11 mouse cellular contexts compared by ENCODE assay signal in genomic region chr12:82489621-82490020, GRCm38 (mm10).
DNase-seq lines count a peak whose midpoint lies in the region; ATAC-seq lines count a peak whose summit lies in the region.
"Had no signal": no experiment of that assay in that cellular context is flagged by ENCODE, and none has a peak within 500 bp of the region (broad histone marks: within the 10 kb centered on the region; RNA-seq: fewer than 3 reads in every experiment).

No protein-coding gene starts in this region.

- DNase-seq in kidney, adult 18-20 months, result peak; percentile 9
- DNase-seq in heart, embryonic 10.5 days (ENCODE audit: low spot score), result peak; percentile 77
- peak; percentile 54 for DNase-seq in kidney, postnatal 14 days
- DNase-seq in lung, postnatal 4 days, result peak; percentile 64 to 76
- no peak for DNase-seq in left cerebral cortex, adult 11 months (ENCODE audit: low spot score)
- no peak for DNase-seq in limb, embryonic 10.5 days (ENCODE audit: low spot score)

- 66% methylated on average over 7 of the region's 7 CpGs for WGBS in kidney, embryonic 16.5 days
- 28% methylated on average over 7 of the region's 7 CpGs for WGBS in heart, embryonic 10.5 days
- 78% methylated on average over 7 of the region's 7 CpGs for WGBS in limb, embryonic 10.5 days

- ATAC-seq in kidney, embryonic 16.5 days (ENCODE audit: low FRiP score, low TSS enrichment), result no peak; the same call in 1 of the 2 replicates
- ATAC-seq: midbrain, embryonic 13.5 days had no signal

- H3K27ac ChIP-seq in kidney, embryonic 16.5 days (ENCODE audit: low read length), result no peak overlapping the region
- no peak overlapping the region for H3K27ac ChIP-seq in heart, embryonic 10.5 days
- H3K27ac ChIP-seq in limb, embryonic 10.5 days, result no peak overlapping the region
- H3K27ac ChIP-seq: hindbrain, embryonic 12.5 days; limb, embryonic 13.5 days; lung, embryonic 15.5 days; midbrain, embryonic 13.5 days had no signal

- H3K27me3 ChIP-seq in kidney, embryonic 16.5 days (ENCODE audit: insufficient read depth, low read length), result no peaks in the 10 kb centered on the region
- no peaks in the 10 kb centered on the region for H3K27me3 ChIP-seq in heart, embryonic 10.5 days (ENCODE audit: insufficient read depth, poor library complexity, severe bottlenecking)
- no peaks in the 10 kb centered on the region for H3K27me3 ChIP-seq in limb, embryonic 10.5 days (ENCODE audit: low read depth, poor library complexity, severe bottlenecking)
- H3K27me3 ChIP-seq: hindbrain, embryonic 12.5 days; limb, embryonic 13.5 days; lung, embryonic 15.5 days; midbrain, embryonic 13.5 days had no signal

- no peak overlapping the region for H3K4me2 ChIP-seq in kidney, embryonic 16.5 days (replicated peaks; ENCODE audit: low read depth, low read length)
- H3K4me2 ChIP-seq: hindbrain, embryonic 12.5 days; limb, embryonic 13.5 days; lung, embryonic 15.5 days; midbrain, embryonic 13.5 days had no signal

- H3K4me3 ChIP-seq in kidney, embryonic 16.5 days (ENCODE audit: low read length), result no peak overlapping the region
- H3K4me3 ChIP-seq in heart, embryonic 10.5 days, result no peak overlapping the region
- H3K4me3 ChIP-seq in limb, embryonic 10.5 days, result no peak overlapping the region
- H3K4me3 ChIP-seq: hindbrain, embryonic 12.5 days; limb, embryonic 13.5 days; lung, embryonic 15.5 days; midbrain, embryonic 13.5 days had no signal

- no peak overlapping the region for H3K9ac ChIP-seq in kidney, embryonic 16.5 days (replicated peaks; ENCODE audit: low read length)
- H3K9ac ChIP-seq: hindbrain, embryonic 12.5 days; limb, embryonic 13.5 days; lung, embryonic 15.5 days; midbrain, embryonic 13.5 days had no signal

- H3K9me3 ChIP-seq in kidney, embryonic 16.5 days (ENCODE audit: low read length), result no peaks in the 10 kb centered on the region
- no peaks in the 10 kb centered on the region for H3K9me3 ChIP-seq in heart, embryonic 10.5 days
- no peaks in the 10 kb centered on the region for H3K9me3 ChIP-seq in limb, embryonic 10.5 days (replicated peaks)
- H3K9me3 ChIP-seq: hindbrain, embryonic 12.5 days; limb, embryonic 13.5 days; lung, embryonic 15.5 days; midbrain, embryonic 13.5 days had no signal

- no peaks in the 10 kb centered on the region for H3K4me1 ChIP-seq in kidney, embryonic 16.5 days (ENCODE audit: insufficient read depth, low read length)
- H3K4me1 ChIP-seq in heart, embryonic 10.5 days, result peaks cover 35% of the 10 kb centered on the region
- H3K4me1 ChIP-seq in limb, embryonic 10.5 days, result no peaks in the 10 kb centered on the region
- H3K4me1 ChIP-seq: hindbrain, embryonic 12.5 days; lung, embryonic 15.5 days; midbrain, embryonic 13.5 days had no signal

- H3K36me3 ChIP-seq in kidney, embryonic 16.5 days (ENCODE audit: insufficient read depth, low read length), result no peaks in the 10 kb centered on the region
- H3K36me3 ChIP-seq in heart, embryonic 10.5 days, result no peaks in the 10 kb centered on the region
- no peaks in the 10 kb centered on the region for H3K36me3 ChIP-seq in limb, embryonic 10.5 days
- H3K36me3 ChIP-seq: hindbrain, embryonic 12.5 days; limb, embryonic 13.5 days; lung, embryonic 15.5 days; midbrain, embryonic 13.5 days had no signal

Comparison
In these comparisons a context has a peak if more than half of its experiments do, and no peak if none do; other contexts are left out.
1. DNase-seq: peak in kidney, adult 18-20 months (single experiment), heart, embryonic 10.5 days (single experiment), kidney, postnatal 14 days (single experiment) and lung, postnatal 4 days (2 of 2); none in left cerebral cortex, adult 11 months (single experiment) and limb, embryonic 10.5 days (single experiment).